Mouse (Mus musculus) erythroblast, embryonic 14.5 days (primary cell): Measurements from ENCODE around the gene Arhgap35.

Source experiments
- GATA1 ChIP-seq: IDR thresholded peaks from 2 replicates; pipeline ENCODE4 v1.6.1; 2012; ENCODE audit warnings: low read length, inconsistent platforms, mixed read lengths
- TAL1 ChIP-seq: IDR thresholded peaks from 3 replicates; pipeline ENCODE4 v1.6.1; 2012; ENCODE audit warnings: low read length, inconsistent platforms, mixed read lengths

DNA sequence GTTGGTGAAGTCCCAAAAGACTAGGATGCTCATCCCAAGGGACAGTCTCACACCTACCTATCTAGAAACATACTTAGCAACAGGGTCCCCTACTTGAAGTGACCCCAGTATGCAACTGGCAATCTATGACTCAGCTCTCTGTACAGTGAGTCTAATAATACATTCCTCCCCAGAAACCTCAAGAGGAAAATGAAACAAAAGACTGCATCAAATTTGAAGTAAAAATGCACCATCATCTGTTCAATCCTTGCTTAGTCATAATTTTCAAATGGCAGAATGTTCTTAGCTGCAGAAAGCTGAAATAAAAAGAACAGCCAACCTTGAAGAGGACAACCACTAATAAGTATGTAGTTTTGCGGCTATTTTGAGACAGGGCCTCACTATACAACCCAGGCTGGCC is 44.1 kb downstream of the Arhgap35 start:
- TF ChIP-seq TAL1 (no peak), GATA1 (no peak)
